Mouse (Mus musculus): ENCODE data around the gene Camkv. TPM values are rescaled to one million over a fixed set of nuclear protein-coding genes. Genes with fewer than 3 reads are reported as not detected.
A peak's percentile ranks its signal among the peaks of the same experiment; 100 is the strongest.

Camkv gene
- polyA plus RNA-seq, 1 experiment from 2014 or later = 0.07 TPM

- Histone ChIP-seq H3K36me3 (ENCODE audit: control insufficient read depth, insufficient read depth, low read length) (no peaks in the 10 kb centered on the region), H3K27ac (replicated peaks in 1 of 2; ENCODE audit: control insufficient read depth in 1 of 2, insufficient read depth in 1 of 2, low read depth in 2 of 2, low read length in 2 of 2) (no peak overlapping the region), H3K9me3 (ENCODE audit: control insufficient read depth, low read length) (no peaks in the 10 kb centered on the region), H3K4me2 (ENCODE audit: low read length) (no peak overlapping the region), H3K9ac (ENCODE audit: low read length) (peak overlapping the region; percentile 38; the same call in 1 of the 2 replicates), H3K4me3 (ENCODE audit: control insufficient read depth in 1 of 2, insufficient read depth in 1 of 2, low read depth in 1 of 2, low read length in 2 of 2) (no peak overlapping the region), H3K4me1 (ENCODE audit: control insufficient read depth in 2 of 2, insufficient read depth in 2 of 2, low read length in 2 of 2) (peaks cover 4 to 12% of the 10 kb centered on the region in 2 experiments; a peak in 2 of 4 replicates), H3K27me3 (ENCODE audit: control insufficient read depth, insufficient read depth, low read length) (no peaks in the 10 kb centered on the region)
- 29% methylated on average over 2 of the region's 2 CpGs for WGBS
- no peak for ATAC-seq (ENCODE audit: insufficient number of reproducible peaks, insufficient read depth, low FRiP score, low read depth)
Measured at GRCm38 (mm10) chr9:107994464-107994863, 59.0 kb downstream of the Camkv start.

GRCm38 (mm10) chr9:107995513-107995912 is 60.0 kb downstream of the Camkv start:
- Histone ChIP-seq H3K9me3 (ENCODE audit: control insufficient read depth, low read length) (no peaks in the 10 kb centered on the region), H3K36me3 (ENCODE audit: control insufficient read depth, insufficient read depth, low read length) (no peaks in the 10 kb centered on the region), H3K4me2 (ENCODE audit: low read length) (no peak overlapping the region), H3K27me3 (ENCODE audit: control insufficient read depth, insufficient read depth, low read length) (no peaks in the 10 kb centered on the region), H3K9ac (ENCODE audit: low read length) (no peak overlapping the region), H3K4me1 (ENCODE audit: control insufficient read depth in 2 of 2, insufficient read depth in 2 of 2, low read length in 2 of 2) (peaks cover 4 to 12% of the 10 kb centered on the region in 2 experiments; a peak in 2 of 4 replicates), H3K27ac (replicated peaks in 1 of 2; ENCODE audit: control insufficient read depth in 1 of 2, insufficient read depth in 1 of 2, low read depth in 2 of 2, low read length in 2 of 2) (no peak overlapping the region), H3K4me3 (ENCODE audit: control insufficient read depth in 1 of 2, insufficient read depth in 1 of 2, low read depth in 1 of 2, low read length in 2 of 2) (no peak overlapping the region)
- ATAC-seq (ENCODE audit: insufficient number of reproducible peaks, insufficient read depth, low FRiP score, low read depth) = no peak
- 91% methylated on average over 21 of the region's 21 CpGs for WGBS

GRCm38 (mm10) chr9:107996049-107996448 is 60.6 kb downstream of the Camkv start, which contains the start of gene Gm20662:
TSS of gene Gm20662 (plus strand) at chr9:107996349.
- no peaks in the 10 kb centered on the region for H3K27me3 ChIP-seq (ENCODE audit: control insufficient read depth, insufficient read depth, low read length)
- ATAC-seq (ENCODE audit: insufficient number of reproducible peaks, insufficient read depth, low FRiP score, low read depth) = no peak
- H3K27ac ChIP-seq (replicated peaks in 1 of 2; ENCODE audit: control insufficient read depth in 1 of 2, insufficient read depth in 1 of 2, low read depth in 2 of 2, low read length in 2 of 2) = no peak within 1 kb of the TSS
- no peaks in the 10 kb centered on the region for H3K9me3 ChIP-seq (ENCODE audit: control insufficient read depth, low read length)
- H3K4me2 ChIP-seq (ENCODE audit: low read length) = no peak within 1 kb of the TSS
- H3K9ac ChIP-seq (ENCODE audit: low read length) = no peak within 1 kb of the TSS
- no peaks in the 10 kb centered on the region for H3K36me3 ChIP-seq (ENCODE audit: control insufficient read depth, insufficient read depth, low read length)
- 78% methylated on average over 5 of the region's 5 CpGs for WGBS
- no peak within 1 kb of the TSS for H3K4me3 ChIP-seq (ENCODE audit: control insufficient read depth in 1 of 2, insufficient read depth in 1 of 2, low read depth in 1 of 2, low read length in 2 of 2)
- H3K4me1 ChIP-seq (ENCODE audit: control insufficient read depth in 2 of 2, insufficient read depth in 2 of 2, low read length in 2 of 2) = peaks cover 4 to 12% of the 10 kb centered on the region in 2 experiments; a peak in 2 of 4 replicates

Other genes with a start within 250 kb of the Camkv start
- gene Sema3f, start 225.2 kb upstream of the Camkv start, polyA plus RNA-seq (2014; fragmentation: Nextera tagmentation; extraction: Ambion mirVana) = 4.6 and 6.2 TPM in 2 replicates
- gene Rbm5, start 164.7 kb upstream of the Camkv start, polyA plus RNA-seq (2014; fragmentation: Nextera tagmentation; extraction: Ambion mirVana) = 116 and 118 TPM in 2 replicates
- gene Rbm6, start 62.4 kb upstream of the Camkv start, polyA plus RNA-seq (2014; fragmentation: Nextera tagmentation; extraction: Ambion mirVana) = 41.5 and 42.8 TPM in 2 replicates
- 8.2 and 9.4 TPM in 2 replicates for gene Mon1a, start 47.5 kb upstream of the Camkv start, polyA plus RNA-seq (2014; fragmentation: Nextera tagmentation; extraction: Ambion mirVana)
- 1.00 and 1.5 TPM in 2 replicates for gene Mst1r, start 28.8 kb upstream of the Camkv start, polyA plus RNA-seq (2014; fragmentation: Nextera tagmentation; extraction: Ambion mirVana)
- gene Actl11, start 7.2 kb upstream of the Camkv start, polyA plus RNA-seq (2014; fragmentation: Nextera tagmentation; extraction: Ambion mirVana) = not detected in 2 replicates
- 8.6 and 10.2 TPM in 2 replicates for gene Traip, start 14.5 kb downstream of the Camkv start, polyA plus RNA-seq (2014; fragmentation: Nextera tagmentation; extraction: Ambion mirVana)
- gene Uba7, start 39.8 kb downstream of the Camkv start, polyA plus RNA-seq (2014; fragmentation: Nextera tagmentation; extraction: Ambion mirVana) = 33.1 and 34.2 TPM in 2 replicates
- 2.1 and 3.8 TPM in 2 replicates for gene Gm20661, start 47.4 kb downstream of the Camkv start, polyA plus RNA-seq (2014; fragmentation: Nextera tagmentation; extraction: Ambion mirVana)
- gene Inka1, start 50.2 kb downstream of the Camkv start, polyA plus RNA-seq (2014; fragmentation: Nextera tagmentation; extraction: Ambion mirVana) = 46.0 and 49.2 TPM in 2 replicates
- gene Cdhr4, start 56.8 kb downstream of the Camkv start, polyA plus RNA-seq (2014; fragmentation: Nextera tagmentation; extraction: Ambion mirVana) = 4.8 and 8.4 TPM in 2 replicates
- gene Gm20662, start 60.7 kb downstream of the Camkv start, polyA plus RNA-seq (2014; fragmentation: Nextera tagmentation; extraction: Ambion mirVana) = 0.55 and 0.71 TPM in 2 replicates
- 21.9 and 22.5 TPM in 2 replicates for gene Ip6k1, start 66.8 kb downstream of the Camkv start, polyA plus RNA-seq (2014; fragmentation: Nextera tagmentation; extraction: Ambion mirVana)
- gene Gmppb, start 113.6 kb downstream of the Camkv start, polyA plus RNA-seq (2014; fragmentation: Nextera tagmentation; extraction: Ambion mirVana) = 17.4 and 18.8 TPM in 2 replicates
- gene Amigo3, start 117.5 kb downstream of the Camkv start, polyA plus RNA-seq (2014; fragmentation: Nextera tagmentation; extraction: Ambion mirVana) = 2.0 and 2.1 TPM in 2 replicates
- gene Mst1, start 144.8 kb downstream of the Camkv start, polyA plus RNA-seq (2014; fragmentation: Nextera tagmentation; extraction: Ambion mirVana) = not detected in 2 replicates
- 37.2 and 37.9 TPM in 2 replicates for gene Rnf123, start 147.7 kb downstream of the Camkv start, polyA plus RNA-seq (2014; fragmentation: Nextera tagmentation; extraction: Ambion mirVana)
- gene Apeh, start 158.9 kb downstream of the Camkv start, polyA plus RNA-seq (2014; fragmentation: Nextera tagmentation; extraction: Ambion mirVana) = 48.7 and 50.8 TPM in 2 replicates

Data from heart, embryonic 14.5 days (tissue).